Mouse (Mus musculus): ENCODE data around the gene Plekho1. TPM values are rescaled to one million over a fixed set of nuclear protein-coding genes. Genes with fewer than 3 reads are reported as not detected.

Gene Plekho1
- polyA plus RNA-seq, 1 experiment from 2014 or later, result 77.0 TPM

Other genes starting within 250 kb of the Plekho1 start
- gene Tars2, start 235.8 kb downstream of the Plekho1 start, polyA plus RNA-seq (2015; fragmentation: Nextera tagmentation; extraction: Ambion mirVana), result 44.7 and 45.5 TPM in 2 replicates
- 24.8 and 25.0 TPM in 2 replicates for gene Rprd2, start 177.1 kb downstream of the Plekho1 start, polyA plus RNA-seq (2015; fragmentation: Nextera tagmentation; extraction: Ambion mirVana)
- gene Prpf3, start 140.1 kb downstream of the Plekho1 start, polyA plus RNA-seq (2015; fragmentation: Nextera tagmentation; extraction: Ambion mirVana), result 39.5 and 48.0 TPM in 2 replicates
- gene Mrps21, start 124.5 kb downstream of the Plekho1 start, polyA plus RNA-seq (2015; fragmentation: Nextera tagmentation; extraction: Ambion mirVana), result 340 TPM in 2 replicates
- 3.2 and 4.8 TPM in 2 replicates for gene Ciart, start 113.8 kb downstream of the Plekho1 start, polyA plus RNA-seq (2015; fragmentation: Nextera tagmentation; extraction: Ambion mirVana)
- gene BC028528, start 104.0 kb downstream of the Plekho1 start, polyA plus RNA-seq (2015; fragmentation: Nextera tagmentation; extraction: Ambion mirVana), result 12.9 and 14.4 TPM in 2 replicates
- 32.6 and 33.8 TPM in 2 replicates for gene Aph1a, start 102.0 kb downstream of the Plekho1 start, polyA plus RNA-seq (2015; fragmentation: Nextera tagmentation; extraction: Ambion mirVana)
- 8.5 and 11.7 TPM in 2 replicates for gene Car14, start 91.3 kb downstream of the Plekho1 start, polyA plus RNA-seq (2015; fragmentation: Nextera tagmentation; extraction: Ambion mirVana)
- 218 and 242 TPM in 2 replicates for gene Anp32e, start 66.8 kb downstream of the Plekho1 start, polyA plus RNA-seq (2015; fragmentation: Nextera tagmentation; extraction: Ambion mirVana)
- gene Vps45, start 62.5 kb upstream of the Plekho1 start, polyA plus RNA-seq (2015; fragmentation: Nextera tagmentation; extraction: Ambion mirVana), result 63.7 and 67.4 TPM in 2 replicates
- 10.2 and 11.4 TPM in 2 replicates for gene Otud7b, start 108.5 kb upstream of the Plekho1 start, polyA plus RNA-seq (2015; fragmentation: Nextera tagmentation; extraction: Ambion mirVana)
- 9.1 and 12.2 TPM in 2 replicates for gene Mtmr11, start 166.0 kb upstream of the Plekho1 start, polyA plus RNA-seq (2015; fragmentation: Nextera tagmentation; extraction: Ambion mirVana)
- gene Sf3b4, start 176.3 kb upstream of the Plekho1 start, polyA plus RNA-seq (2015; fragmentation: Nextera tagmentation; extraction: Ambion mirVana), result 152 and 154 TPM in 2 replicates
- 68.3 and 72.0 TPM in 2 replicates for gene Sv2a, start 185.2 kb upstream of the Plekho1 start, polyA plus RNA-seq (2015; fragmentation: Nextera tagmentation; extraction: Ambion mirVana)
- gene Bola1, start 223.7 kb upstream of the Plekho1 start, polyA plus RNA-seq (2015; fragmentation: Nextera tagmentation; extraction: Ambion mirVana), result 67.7 and 70.4 TPM in 2 replicates
- 0.71 TPM in 1 of 2 replicates, not detected in the other for gene Hist2h2ab, start 223.9 kb upstream of the Plekho1 start, polyA plus RNA-seq (2015; fragmentation: Nextera tagmentation; extraction: Ambion mirVana)
- gene Hist2h2ac, start 224.9 kb upstream of the Plekho1 start, polyA plus RNA-seq (2015; fragmentation: Nextera tagmentation; extraction: Ambion mirVana), result 4.4 and 5.4 TPM in 2 replicates
- 5.9 and 6.5 TPM in 2 replicates for gene Hist2h2be, start 225.1 kb upstream of the Plekho1 start, polyA plus RNA-seq (2015; fragmentation: Nextera tagmentation; extraction: Ambion mirVana)
- gene Hist2h3c2, start 243.1 kb upstream of the Plekho1 start, polyA plus RNA-seq (2015; fragmentation: Nextera tagmentation; extraction: Ambion mirVana), result 6.9 and 7.8 TPM in 2 replicates
- gene Hist2h2aa2, start 244.3 kb upstream of the Plekho1 start, polyA plus RNA-seq (2015; fragmentation: Nextera tagmentation; extraction: Ambion mirVana), result 75.5 and 102 TPM in 2 replicates
- gene Hist2h2aa1, start 249.5 kb upstream of the Plekho1 start, polyA plus RNA-seq (2015; fragmentation: Nextera tagmentation; extraction: Ambion mirVana), result 23.2 and 42.5 TPM in 2 replicates